Mouse (Mus musculus) embryonic facial prominence, embryonic 14.5 days (tissue): ENCODE data around the gene Chat. TPM values are rescaled to one million over a fixed set of nuclear protein-coding genes. Genes with fewer than 3 reads are reported as not detected.
A peak's percentile ranks its signal among the peaks of the same experiment; 100 is the strongest.

Source experiments
- ATAC-seq: fragments of 200-750 bp; cut with Nextera tagmentation; 2 replicates; pipeline ENCODE4 v1.8.0; 2017; ENCODE audit warnings: low read depth, moderate number of reproducible peaks, moderate TSS enrichment
- DNase-seq: peaks from one replicate; pipeline ENCODE4 v3.0.0-alpha.2; 2015; ENCODE audit warnings: low spot score
- H3K27ac ChIP-seq: fragments of 300-500 bp; sonication (generic); replicated peaks from 2 replicates; pipeline ENCODE4 v1.5.1; 2014; ENCODE audit warnings: low read depth, mild to moderate bottlenecking, low read length, moderate library complexity
- H3K27me3 ChIP-seq: fragments of 300-500 bp; sonication (generic); replicated peaks from 2 replicates; pipeline ENCODE4 v1.6.1; 2014; ENCODE audit warnings: low read length; ENCODE audit not compliant: control insufficient read depth, insufficient read depth
- H3K36me3 ChIP-seq: fragments of 300-500 bp; sonication (generic); 2 replicates; pipeline ENCODE4 v1.6.1; 2014; ENCODE audit warnings: low read length, mixed read lengths; ENCODE audit not compliant: control insufficient read depth, insufficient read depth
- H3K4me1 ChIP-seq: fragments of 300-500 bp; sonication (generic); 2 replicates; pipeline ENCODE4 v1.6.1; 2014; ENCODE audit warnings: antibody characterized with exemption, low read length; ENCODE audit not compliant: control insufficient read depth, insufficient read depth
- H3K4me2 ChIP-seq: fragments of 300-500 bp; sonication (generic); 2 replicates; pipeline ENCODE4 v1.6.1; 2014; ENCODE audit warnings: low read depth, mild to moderate bottlenecking, low read length, moderate library complexity, mixed read lengths
- H3K4me3 ChIP-seq: fragments of 300-500 bp; sonication (generic); 2 replicates; pipeline ENCODE4 v1.5.1; 2014; ENCODE audit warnings: low read depth, mild to moderate bottlenecking, low read length
- H3K9ac ChIP-seq: fragments of 300-500 bp; sonication (generic); 2 replicates; pipeline ENCODE4 v1.6.1; 2014; ENCODE audit warnings: low read depth, mild to moderate bottlenecking, low read length, moderate library complexity, mixed read lengths
- H3K9me3 ChIP-seq: fragments of 300-500 bp; sonication (generic); 2 replicates; pipeline ENCODE4 v1.6.1; 2016; ENCODE audit warnings: low read length; ENCODE audit not compliant: control insufficient read depth
- WGBS: fragments of 180-500 bp; shearing (Covaris S2); extraction: QIAGEN DNeasy Blood & Tissue Kit; methylation state at CpG from one replicate; pipeline ENCODE4 v1.1.7; 2014; 5-methylcytosine and 5-hydroxymethylcytosine counted together
- polyA plus RNA-seq: library from polyadenylated mRNA; unstranded; fragments of >200 nt; fragmentation: Nextera tagmentation; extraction: Ambion mirVana; gene quantifications from 2 replicates; pipeline ENCODE4 v1.2.1, GENCODE M21; 2014

Chat gene
- polyA plus RNA-seq, 1 experiment from 2014 or later, result not detected

- H3K27me3 ChIP-seq, result peaks cover 58% of the 10 kb centered on the region
Measured at GRCm38 (mm10) chr14:32467606-32468005, 1.8 kb upstream of the Chat start.

DNA sequence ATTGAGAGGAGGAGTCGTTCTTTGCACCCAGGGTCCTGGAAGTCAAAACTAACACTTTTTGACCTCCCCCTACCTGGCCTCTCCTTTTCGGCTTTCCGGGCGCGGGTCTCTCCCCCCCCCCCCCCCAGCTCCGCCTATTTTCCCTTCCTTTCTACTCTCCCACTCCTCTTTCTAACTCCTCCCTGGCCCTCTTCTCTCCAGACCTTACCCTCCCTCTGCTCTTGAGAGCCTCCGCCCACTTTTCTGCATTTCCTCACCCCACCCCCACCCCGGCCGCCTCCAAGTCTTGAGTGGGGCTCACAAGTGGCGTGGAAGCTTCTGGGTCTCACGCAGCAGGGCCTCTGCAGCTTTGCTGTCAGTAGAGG lies 301 bp downstream of the Chat start:
- Histone ChIP-seq H3K36me3 (no peaks in the 10 kb centered on the region), H3K9me3 (no peaks in the 10 kb centered on the region), H3K27ac (no peak overlapping the region), H3K4me3 (peak overlapping the region; percentile 40), H3K4me1 (peaks cover 5% of the 10 kb centered on the region; the same call in 1 of the 2 replicates), H3K9ac (no peak overlapping the region), H3K4me2 (peak overlapping the region; percentile 67), H3K27me3 (peaks cover 80% of the 10 kb centered on the region)
- ATAC-seq (no peak), DNase-seq (no peak)
- 2% methylated on average over 7 of the region's 11 CpGs for WGBS

More at GRCm38 (mm10) chr14:32467606-32468005, 1.8 kb upstream of the Chat start:
- Histone ChIP-seq H3K4me2 (no peak overlapping the region), H3K27ac (no peak overlapping the region), H3K4me3 (no peak overlapping the region), H3K9ac (no peak overlapping the region), H3K9me3 (no peaks in the 10 kb centered on the region), H3K4me1 (peaks cover 5% of the 10 kb centered on the region; the same call in 1 of the 2 replicates), H3K36me3 (no peaks in the 10 kb centered on the region)
- WGBS, result 1% methylated on average over 5 of the region's 5 CpGs
- DNase-seq (peak; percentile 64), ATAC-seq (no peak)

- DNase-seq, result peak; percentile 7
- no peaks in the 10 kb centered on the region for H3K9me3 ChIP-seq
- H3K4me2 ChIP-seq, result peak within 1 kb of the TSS; percentile 67
- WGBS, result under 1% methylated on average over 34 of the region's 70 CpGs
- 0 out of 2 replicates have a peak, but pooled peaks have one; percentile 24 for ATAC-seq
- peaks cover 5% of the 10 kb centered on the region; the same call in 1 of the 2 replicates for H3K4me1 ChIP-seq
- peak within 1 kb of the TSS; percentile 30; the same call in 1 of the 2 replicates for H3K9ac ChIP-seq
- H3K27ac ChIP-seq, result no peak within 1 kb of the TSS
- H3K27me3 ChIP-seq, result peaks cover 86% of the 10 kb centered on the region
- H3K36me3 ChIP-seq, result no peaks in the 10 kb centered on the region
- peak within 1 kb of the TSS; percentile 40 for H3K4me3 ChIP-seq
Measured at GRCm38 (mm10) chr14:32464601-32465505, 936 bp downstream of the Chat start, which contains the start of gene Slc18a3. Gene Slc18a3, minus strand, starts transcription at chr14:32464850.

DNA sequence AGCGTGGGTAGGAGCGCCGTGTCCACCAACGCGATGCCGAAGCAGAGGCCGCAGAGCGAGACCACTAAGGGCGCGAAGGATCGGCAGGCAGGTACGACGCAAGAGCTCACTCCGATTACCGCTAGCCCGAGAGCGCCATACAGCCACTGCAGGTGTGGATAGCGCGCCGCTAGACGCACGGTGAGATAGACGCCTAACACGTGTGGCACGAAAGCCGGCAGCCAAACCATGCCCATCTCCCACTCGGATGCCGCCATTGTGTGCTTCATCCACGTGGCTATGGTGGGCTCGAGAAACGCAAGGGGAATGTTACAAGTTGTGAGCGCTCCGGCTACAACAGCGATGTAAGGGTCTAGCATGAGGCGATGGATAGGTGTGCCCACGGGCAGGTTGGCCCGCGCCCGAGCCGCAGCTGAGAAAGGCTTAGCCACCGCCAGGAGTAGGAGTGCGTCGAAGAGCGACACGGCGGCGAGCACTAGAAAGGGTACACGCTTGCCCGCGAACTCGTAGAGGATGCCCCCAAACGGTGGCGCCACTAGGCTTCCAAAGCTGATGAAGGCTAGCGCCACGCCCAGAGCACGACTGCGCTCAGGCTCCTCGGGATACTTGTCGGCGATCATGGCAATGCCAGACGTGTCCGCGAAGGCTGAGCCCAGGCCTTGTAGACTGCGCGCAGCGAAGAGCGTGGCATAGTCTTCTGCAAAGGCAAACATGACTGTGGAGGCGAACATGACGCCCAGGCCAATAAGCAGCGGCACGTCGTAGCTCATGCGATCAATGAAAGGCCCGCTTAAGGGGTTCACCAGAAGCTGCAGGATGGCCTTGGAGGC lies 2.4 kb downstream of the Chat start:
- Histone ChIP-seq H3K4me3 (peak overlapping the region; percentile 40), H3K27ac (no peak overlapping the region), H3K36me3 (no peaks in the 10 kb centered on the region), H3K9ac (no peak overlapping the region), H3K4me2 (0 out of 2 replicates have a peak overlapping the region, but pooled peaks have one; percentile 67), H3K4me1 (peaks cover 5% of the 10 kb centered on the region; the same call in 1 of the 2 replicates), H3K9me3 (no peaks in the 10 kb centered on the region), H3K27me3 (peaks cover 96% of the 10 kb centered on the region)
- 3% methylated on average over 55 of the region's 74 CpGs for WGBS
- DNase-seq (no peak), ATAC-seq (no peak)

DNA sequence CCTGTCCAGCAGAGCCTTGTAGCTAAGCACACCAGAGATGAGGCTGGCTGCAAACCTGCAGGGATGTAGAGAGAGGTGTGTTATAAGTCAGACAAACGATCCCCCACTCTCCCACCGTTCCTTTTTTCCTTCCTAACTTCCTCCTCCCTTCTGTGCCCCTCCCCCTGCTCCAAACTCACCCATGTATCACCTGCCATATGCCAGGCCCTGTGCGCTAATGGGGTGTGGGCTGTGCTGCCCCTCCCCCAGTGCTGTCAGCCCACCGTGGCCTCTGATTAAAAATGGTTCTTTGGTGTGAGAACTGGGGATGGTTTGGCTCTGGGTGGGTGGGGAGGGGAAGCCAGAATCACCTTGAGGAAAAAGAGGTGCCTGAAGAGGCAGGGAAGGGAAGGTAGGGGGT lies 13.2 kb downstream of the Chat start:
- Histone ChIP-seq H3K4me1 (no peaks in the 10 kb centered on the region), H3K9ac (no peak overlapping the region), H3K27me3 (peaks cover 14% of the 10 kb centered on the region), H3K4me3 (no peak overlapping the region), H3K27ac (no peak overlapping the region), H3K4me2 (no peak overlapping the region), H3K36me3 (no peaks in the 10 kb centered on the region), H3K9me3 (no peaks in the 10 kb centered on the region)
- ATAC-seq, result no peak
- DNase-seq, result no peak
- 24% methylated on average over 4 of the region's 4 CpGs for WGBS

DNA sequence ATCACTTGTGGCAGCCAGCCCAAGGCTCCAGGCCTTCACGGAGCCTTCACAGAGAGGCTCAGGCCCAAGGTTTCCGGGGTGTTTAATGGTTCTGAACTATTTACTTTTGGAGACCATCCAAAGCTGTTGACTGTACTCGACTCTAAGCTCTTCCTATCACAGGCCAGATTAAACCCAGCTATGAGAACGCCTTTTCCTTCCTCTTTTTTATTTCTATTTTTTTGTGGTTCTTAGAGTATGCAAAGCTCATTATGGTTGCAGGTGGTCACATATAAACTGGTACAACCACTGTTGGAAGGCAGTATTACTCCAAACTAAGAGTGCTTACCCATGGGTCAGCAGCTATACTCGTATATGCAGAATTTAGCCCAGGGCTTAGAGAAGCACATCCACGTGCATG lies 18.8 kb downstream of the Chat start:
- WGBS, result 80% methylated on average over 6 of the region's 6 CpGs
- no peak for ATAC-seq
- no peaks in the 10 kb centered on the region for H3K36me3 ChIP-seq
- no peak overlapping the region for H3K4me2 ChIP-seq
- no peak overlapping the region for H3K9ac ChIP-seq
- no peak overlapping the region for H3K4me3 ChIP-seq
- no peak overlapping the region for H3K27ac ChIP-seq
- no peaks in the 10 kb centered on the region for H3K9me3 ChIP-seq
- DNase-seq, result no peak
- no peaks in the 10 kb centered on the region; the same call in 1 of the 2 replicates for H3K27me3 ChIP-seq
- no peaks in the 10 kb centered on the region for H3K4me1 ChIP-seq

GRCm38 (mm10) chr14:32443446-32443845 lies 22.3 kb downstream of the Chat start:
- 16% methylated on average over 8 of the region's 8 CpGs for WGBS
- Histone ChIP-seq H3K4me2 (no peak overlapping the region), H3K4me1 (no peaks in the 10 kb centered on the region), H3K27me3 (no peaks in the 10 kb centered on the region; the same call in 1 of the 2 replicates), H3K9ac (no peak overlapping the region), H3K9me3 (no peaks in the 10 kb centered on the region), H3K36me3 (no peaks in the 10 kb centered on the region), H3K27ac (no peak overlapping the region), H3K4me3 (no peak overlapping the region)
- peak; percentile 8 for DNase-seq
- no peak for ATAC-seq

DNA sequence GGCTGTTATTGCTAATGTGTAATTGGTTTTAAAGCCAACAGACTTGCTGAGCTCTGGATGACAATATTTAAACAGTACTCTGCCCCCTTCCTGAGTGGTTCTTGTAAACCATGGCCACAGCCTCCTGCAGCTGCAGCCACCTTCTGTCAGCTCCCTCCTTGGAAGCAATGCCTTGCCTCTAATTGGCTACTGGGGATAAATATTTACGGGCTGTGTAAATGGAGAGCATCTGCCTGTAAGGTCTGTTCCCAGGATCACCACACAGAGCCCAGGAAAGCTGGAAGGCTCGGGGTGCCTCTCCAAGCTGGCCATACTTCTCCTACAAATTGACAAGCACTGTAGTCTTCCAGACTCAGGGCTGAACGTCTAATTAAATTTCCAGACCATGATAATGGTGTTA lies 26.0 kb downstream of the Chat start:
- DNase-seq (peak; percentile 27), ATAC-seq (peak; percentile 44; the same call in 1 of the 2 replicates)
- H3K4me1 ChIP-seq, result no peaks in the 10 kb centered on the region

More for the DNA sequence above, 26.0 kb downstream of the Chat start:
- no peak overlapping the region for H3K9ac ChIP-seq
- no peak overlapping the region for H3K4me3 ChIP-seq
- WGBS, result 44% methylated on average over 3 of the region's 3 CpGs
- H3K36me3 ChIP-seq, result no peaks in the 10 kb centered on the region
- H3K9me3 ChIP-seq, result no peaks in the 10 kb centered on the region
- no peaks in the 10 kb centered on the region; the same call in 1 of the 2 replicates for H3K27me3 ChIP-seq
- H3K4me2 ChIP-seq, result no peak overlapping the region
- no peak overlapping the region for H3K27ac ChIP-seq
